Mouse (Mus musculus) adrenal gland, adult (tissue): Measurements from ENCODE around the gene Gm10490.

Experiments used
- DNase-seq, 2 experiments: peaks; one replicate each; pipeline ENCODE4 v3.0.0; 2022 to 2023; ENCODE audit warnings: low spot score in 1 of 2; ENCODE audit not compliant: inconsistent age in 2 of 2

Gm10490 gene

DNA sequence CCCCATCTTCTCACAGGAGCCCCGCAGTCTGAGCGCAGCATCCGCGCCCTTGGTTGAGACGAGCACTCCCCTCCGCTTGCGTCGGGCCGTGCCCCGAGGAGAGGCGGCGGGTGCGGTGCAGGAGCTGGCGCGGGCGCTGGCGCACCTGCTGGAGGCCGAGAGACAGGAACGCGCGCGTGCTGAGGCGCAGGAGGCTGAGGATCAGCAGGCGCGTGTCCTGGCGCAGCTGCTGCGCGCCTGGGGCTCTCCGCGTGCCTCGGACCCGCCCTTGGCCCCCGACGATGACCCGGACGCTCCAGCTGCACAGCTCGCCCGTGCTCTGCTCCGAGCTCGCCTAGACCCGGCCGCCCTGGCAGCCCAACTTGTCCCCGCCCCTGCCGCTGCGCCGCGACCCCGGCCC, 12.7 kb downstream of the Gm10490 start:
- DNase-seq, result no peak

- DNase-seq, result no peak
Measured at GRCm38 (mm10) chrX:7926266-7926665, 16.9 kb downstream of the Gm10490 start.

- DNase-seq, result no peak
Measured at GRCm38 (mm10) chrX:7927116-7927515, 17.8 kb downstream of the Gm10490 start.

GRCm38 (mm10) chrX:7928270-7928790, 19.0 kb downstream of the Gm10490 start, which contains the start of gene Eras:
TSS of gene Eras (minus strand) at chrX:7928607.
- no peak for DNase-seq

- DNase-seq, result no peak
Measured at GRCm38 (mm10) chrX:7936874-7937273, 27.5 kb downstream of the Gm10490 start.

- no peak for DNase-seq
Measured at GRCm38 (mm10) chrX:7937667-7938066, 28.3 kb downstream of the Gm10490 start.

GRCm38 (mm10) chrX:7945618-7946017, 36.3 kb downstream of the Gm10490 start:
- DNase-seq, result no peak

- peak; percentile 29 to 43 for DNase-seq
Measured at GRCm38 (mm10) chrX:7947108-7947899, 38.0 kb downstream of the Gm10490 start, which contains the start of gene Hdac6. TSS of gene Hdac6 (minus strand) at chrX:7947889.

GRCm38 (mm10) chrX:7947900-7948492, 38.7 kb downstream of the Gm10490 start:
- peak; percentile 95 to 97 for DNase-seq

DNA sequence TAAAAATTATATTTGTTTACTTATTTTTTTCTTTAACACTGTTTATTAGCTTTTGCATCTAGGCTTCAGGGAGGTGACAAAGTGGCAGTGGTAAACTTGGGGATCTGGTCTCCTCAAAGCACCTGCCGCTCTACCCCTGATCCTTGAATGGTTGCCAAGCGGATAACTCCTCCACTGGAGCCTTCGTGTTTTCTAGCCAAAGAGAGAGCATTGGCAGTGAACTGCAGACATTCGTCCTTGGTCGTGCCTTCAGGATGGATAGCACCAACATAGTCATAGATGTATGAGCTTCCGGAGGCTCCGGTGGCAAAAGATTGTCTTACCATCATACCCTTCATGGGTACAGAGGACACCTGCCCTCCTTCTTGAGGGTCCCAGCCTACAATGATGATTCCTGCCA, 40.7 kb downstream of the Gm10490 start:
- DNase-seq, result peak; percentile 40 to 70

GRCm38 (mm10) chrX:7958868-7959267, 49.5 kb downstream of the Gm10490 start:
- DNase-seq, result no peak
